Mouse (Mus musculus): Measurements from ENCODE around the gene Dennd6a. TPM values are rescaled to one million over a fixed set of nuclear protein-coding genes. Genes with fewer than 3 reads are reported as not detected.

Dennd6a gene
- polyA plus RNA-seq, 1 experiment from 2014 or later, result 26.9 TPM

DNA sequence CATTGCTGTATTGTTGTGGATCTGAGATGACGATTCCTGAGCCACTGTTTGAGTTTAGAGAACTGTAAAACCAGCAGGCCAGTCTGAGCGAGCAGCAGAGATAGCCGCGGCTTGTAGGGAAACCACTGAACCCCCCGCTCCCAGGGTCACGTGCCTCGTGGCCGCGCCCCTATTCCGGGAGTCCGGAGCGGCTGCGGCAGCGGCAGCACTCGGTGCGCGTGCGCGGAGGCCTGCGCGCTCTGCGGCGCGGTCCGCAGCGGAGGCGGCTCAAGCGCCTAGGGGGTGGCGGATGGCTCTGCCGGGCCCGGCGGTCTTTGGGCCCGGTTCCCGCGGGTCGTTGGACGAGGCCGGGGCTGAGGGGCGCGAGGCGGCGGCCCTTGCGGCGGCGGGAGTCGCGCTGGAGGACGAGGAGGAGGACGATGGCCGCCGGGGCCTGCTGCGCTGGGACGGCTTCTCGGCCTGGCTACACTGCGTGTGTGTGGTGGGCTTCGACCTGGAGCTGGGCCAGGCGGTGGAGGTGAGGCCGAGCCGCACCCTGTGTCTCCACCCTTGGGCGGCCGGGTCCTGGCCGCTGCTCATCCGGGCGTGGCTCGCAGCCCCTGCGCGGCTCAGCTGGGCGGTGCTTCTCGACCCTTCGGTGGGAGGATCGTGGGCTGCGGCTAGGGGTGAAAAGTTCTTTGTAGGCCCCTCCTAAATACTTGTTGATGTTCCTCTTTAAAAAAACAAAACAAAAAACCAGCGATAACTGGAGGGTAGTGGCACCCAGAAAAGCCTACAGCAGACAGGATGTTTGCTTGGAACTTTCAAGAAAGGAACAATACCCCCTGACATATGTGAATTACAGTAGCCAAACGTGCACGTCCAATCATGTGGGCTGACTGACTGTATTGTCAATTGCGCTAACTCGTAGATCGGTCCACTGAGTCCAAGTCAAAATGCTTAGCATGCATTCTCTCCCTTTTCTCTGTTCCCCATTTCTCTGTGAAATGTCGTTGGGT lies 6.0 kb downstream of the Dennd6a start:
- no peaks in the 10 kb centered on the region for H3K9me3 ChIP-seq (replicated peaks)
- no peaks in the 10 kb centered on the region for H3K27me3 ChIP-seq
- peak overlapping the region; percentile 99 for H3K9ac ChIP-seq
- ATAC-seq, result peak; percentile 96
- under 1% methylated on average over 64 of the region's 79 CpGs for WGBS
- H3K4me3 ChIP-seq, result peak overlapping the region; percentile 93
- peak overlapping the region; percentile 85 for H3K4me2 ChIP-seq
- peaks cover 7% of the 10 kb centered on the region; the same call in 1 of the 2 replicates for H3K36me3 ChIP-seq (ENCODE audit: poor library complexity, severe bottlenecking)
- H3K4me1 ChIP-seq, result peaks cover 17% of the 10 kb centered on the region; the same call in 1 of the 2 replicates
- peak overlapping the region; percentile 91 for H3K27ac ChIP-seq

DNA sequence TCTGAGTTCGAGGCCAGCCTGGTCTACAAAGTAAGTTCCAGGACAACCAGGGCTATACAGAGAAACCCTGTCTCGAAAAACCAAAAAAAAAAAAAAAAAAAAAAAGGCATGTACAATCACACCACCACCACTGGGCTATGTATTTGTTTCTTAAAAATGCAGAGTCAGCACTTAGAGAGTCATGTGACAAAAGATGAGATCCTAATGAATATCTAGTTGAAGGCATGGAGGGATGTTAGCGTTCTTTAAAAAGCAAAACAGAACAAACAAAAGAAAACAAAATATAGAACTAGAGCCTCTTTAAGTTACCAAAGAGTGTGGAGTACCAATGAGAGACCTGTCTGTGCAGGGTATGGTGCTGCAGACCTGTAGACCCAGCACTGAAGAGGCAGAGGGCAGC lies 10.0 kb downstream of the Dennd6a start:
- Histone ChIP-seq H3K27ac (no peak overlapping the region), H3K9me3 (replicated peaks) (no peaks in the 10 kb centered on the region), H3K4me1 (peaks cover 17% of the 10 kb centered on the region; the same call in 1 of the 2 replicates), H3K4me3 (no peak overlapping the region), H3K4me2 (no peak overlapping the region), H3K27me3 (no peaks in the 10 kb centered on the region), H3K36me3 (ENCODE audit: poor library complexity, severe bottlenecking) (peaks cover 18% of the 10 kb centered on the region), H3K9ac (no peak overlapping the region)
- ATAC-seq, result no peak
- WGBS, result 98% methylated on average over 3 of the region's 3 CpGs

DNA sequence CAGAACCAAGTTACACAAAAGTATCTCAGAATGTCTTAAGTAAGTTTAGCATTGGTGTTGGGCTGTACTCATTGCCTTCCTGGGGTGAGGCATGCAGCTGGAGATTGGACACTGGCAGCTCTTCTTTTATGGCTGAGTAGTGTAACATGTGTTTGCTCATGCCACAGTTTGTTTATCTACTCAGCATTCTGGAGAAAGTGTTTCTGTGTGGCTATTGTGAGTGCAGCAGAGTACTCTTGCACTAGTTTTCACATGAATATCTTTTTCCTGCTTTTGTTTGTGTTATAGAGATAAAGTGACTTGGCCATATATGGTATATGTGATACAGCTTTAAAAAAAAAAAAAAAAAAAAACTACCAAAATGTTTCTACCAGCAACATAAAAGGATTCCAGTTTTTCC lies 13.5 kb downstream of the Dennd6a start:
- H3K9ac ChIP-seq, result no peak overlapping the region
- no peaks in the 10 kb centered on the region for H3K9me3 ChIP-seq (replicated peaks)
- H3K27me3 ChIP-seq, result no peaks in the 10 kb centered on the region
- no peak for ATAC-seq
- no peak overlapping the region for H3K27ac ChIP-seq
- no peak overlapping the region for H3K4me2 ChIP-seq
- H3K4me1 ChIP-seq, result 0 out of 2 replicates have a peak, but pooled peaks cover 1% of the 10 kb centered on the region
- H3K4me3 ChIP-seq, result no peak overlapping the region
- H3K36me3 ChIP-seq (ENCODE audit: poor library complexity, severe bottlenecking), result peaks cover 20% of the 10 kb centered on the region

DNA sequence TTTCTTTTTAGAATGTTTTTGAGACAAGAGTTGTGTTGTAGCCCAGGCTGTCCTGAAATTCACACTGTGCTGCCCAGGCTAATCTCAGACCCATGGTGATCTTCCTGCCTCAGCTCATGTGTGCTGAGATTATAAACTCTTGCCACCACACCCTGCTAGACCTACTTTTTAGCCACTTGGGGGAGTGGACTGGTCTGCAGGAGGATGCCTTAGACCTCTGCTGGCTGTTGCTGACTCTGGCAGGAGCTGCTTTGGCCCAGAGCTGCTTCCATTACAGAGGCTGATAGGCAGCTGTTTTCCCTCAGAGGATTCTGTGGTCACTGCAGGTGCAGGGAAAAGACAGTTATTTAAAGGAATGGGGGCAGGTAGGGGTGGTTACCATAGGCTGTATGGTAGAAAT lies 17.7 kb downstream of the Dennd6a start:
- Histone ChIP-seq H3K9me3 (replicated peaks) (no peaks in the 10 kb centered on the region), H3K9ac (no peak overlapping the region), H3K4me3 (no peak overlapping the region), H3K27ac (no peak overlapping the region), H3K36me3 (ENCODE audit: poor library complexity, severe bottlenecking) (peaks cover 31% of the 10 kb centered on the region), H3K4me1 (no peaks in the 10 kb centered on the region), H3K4me2 (no peak overlapping the region), H3K27me3 (no peaks in the 10 kb centered on the region)
- ATAC-seq, result no peak

DNA sequence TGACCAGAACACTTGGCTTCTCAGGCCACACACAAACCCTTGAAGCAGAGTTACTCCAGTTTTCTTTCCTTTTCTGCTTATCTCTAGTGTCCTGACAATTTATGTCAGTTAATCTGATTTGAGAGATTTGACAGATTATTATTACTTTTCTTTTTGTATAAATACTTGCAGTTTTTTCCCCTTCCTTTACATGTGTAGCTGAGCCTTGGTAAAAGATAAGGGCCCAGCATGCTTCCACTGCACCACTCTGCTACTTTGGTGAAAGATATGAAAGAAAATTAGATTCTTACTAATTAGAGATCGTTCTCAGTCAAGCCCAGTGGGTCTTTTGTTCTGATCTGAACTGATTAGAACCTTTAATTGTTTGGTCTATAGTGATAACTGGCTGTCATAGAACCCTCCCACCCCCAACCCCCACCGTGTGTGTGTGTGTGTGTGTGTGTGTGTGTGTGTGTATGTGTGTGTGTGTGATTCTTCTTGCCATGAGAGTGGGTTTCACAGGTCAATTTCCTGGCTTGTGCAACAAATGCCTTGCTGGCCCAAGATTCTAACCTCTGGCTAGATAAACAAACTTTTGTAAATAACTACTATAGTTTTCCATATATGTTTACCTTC lies 19.7 kb downstream of the Dennd6a start:
- H3K27me3 ChIP-seq, result no peaks in the 10 kb centered on the region
- peaks cover 47% of the 10 kb centered on the region for H3K36me3 ChIP-seq (ENCODE audit: poor library complexity, severe bottlenecking)
- no peak overlapping the region for H3K4me2 ChIP-seq
- H3K9ac ChIP-seq, result no peak overlapping the region
- H3K4me3 ChIP-seq, result no peak overlapping the region
- H3K27ac ChIP-seq, result no peak overlapping the region
- no peak for ATAC-seq
- 0 out of 2 replicates have a peak, but pooled peaks cover 3% of the 10 kb centered on the region for H3K9me3 ChIP-seq (replicated peaks)
- H3K4me1 ChIP-seq, result no peaks in the 10 kb centered on the region
- WGBS, result 39% methylated on average over 2 of the region's 2 CpGs

DNA sequence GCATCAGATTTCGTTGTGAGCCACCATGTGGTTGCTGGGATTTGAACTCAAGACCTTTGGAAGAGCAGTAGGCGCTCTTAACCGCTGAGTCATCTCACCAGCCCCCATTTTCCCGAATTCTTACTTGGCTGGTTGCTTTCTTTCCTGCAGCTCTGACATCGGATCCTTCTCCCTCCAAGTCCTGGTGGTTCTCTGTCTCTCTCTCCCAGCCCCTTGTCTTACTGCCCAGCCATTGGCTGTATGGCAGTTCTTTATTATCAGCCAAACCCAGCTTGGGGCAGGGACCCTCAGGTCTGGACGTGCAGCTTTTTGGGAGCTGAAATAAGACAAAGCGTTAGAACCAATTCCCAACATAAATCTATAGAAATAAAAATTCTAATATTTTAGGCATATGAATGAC lies 21.5 kb downstream of the Dennd6a start:
- Histone ChIP-seq H3K36me3 (ENCODE audit: poor library complexity, severe bottlenecking) (peaks cover 59% of the 10 kb centered on the region), H3K4me3 (no peak overlapping the region), H3K4me2 (no peak overlapping the region), H3K4me1 (no peaks in the 10 kb centered on the region), H3K9ac (no peak overlapping the region), H3K27ac (no peak overlapping the region), H3K9me3 (replicated peaks) (0 out of 2 replicates have a peak, but pooled peaks cover 3% of the 10 kb centered on the region), H3K27me3 (no peaks in the 10 kb centered on the region)
- ATAC-seq, result no peak
- WGBS, result 94% methylated on average over 7 of the region's 7 CpGs

DNA sequence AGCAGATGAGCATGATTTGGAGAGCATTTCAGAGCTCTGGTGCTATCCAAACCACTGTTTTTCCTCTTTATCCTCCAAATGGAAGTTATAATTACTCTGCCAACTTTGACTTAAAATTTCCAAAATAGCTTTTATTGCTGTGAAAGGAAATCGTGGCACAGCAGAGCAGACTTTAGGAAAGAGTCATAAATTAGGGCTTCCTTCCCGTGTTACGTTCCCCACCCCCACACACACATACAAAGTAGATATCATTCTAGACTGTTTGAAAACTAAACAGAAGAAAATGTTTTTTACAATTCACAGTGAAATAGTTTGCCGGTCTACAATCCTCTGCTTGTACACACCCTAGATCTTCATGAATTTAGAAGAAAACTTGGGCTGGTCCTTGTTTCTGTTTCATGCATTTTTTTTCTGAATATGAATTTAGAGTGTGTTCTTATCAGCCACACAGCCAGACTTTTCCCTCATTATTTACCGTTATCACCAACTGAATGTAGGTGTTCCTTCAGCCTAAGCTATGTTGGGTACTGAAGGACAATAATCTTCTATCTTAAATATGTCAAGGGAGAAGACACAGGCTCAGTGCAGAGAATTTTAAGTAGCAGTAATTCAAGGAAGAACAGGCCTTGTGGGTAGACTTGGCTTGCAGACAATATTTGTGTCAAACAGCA lies 22.2 kb downstream of the Dennd6a start:
- no peak overlapping the region for H3K4me3 ChIP-seq
- H3K9me3 ChIP-seq (replicated peaks), result 0 out of 2 replicates have a peak, but pooled peaks cover 3% of the 10 kb centered on the region
- ATAC-seq, result no peak
- H3K4me1 ChIP-seq, result no peaks in the 10 kb centered on the region
- H3K9ac ChIP-seq, result no peak overlapping the region
- no peak overlapping the region for H3K27ac ChIP-seq
- H3K27me3 ChIP-seq, result no peaks in the 10 kb centered on the region
- no peak overlapping the region for H3K4me2 ChIP-seq
- WGBS, result 95% methylated on average over 5 of the region's 5 CpGs
- H3K36me3 ChIP-seq (ENCODE audit: poor library complexity, severe bottlenecking), result peaks cover 58% of the 10 kb centered on the region

DNA sequence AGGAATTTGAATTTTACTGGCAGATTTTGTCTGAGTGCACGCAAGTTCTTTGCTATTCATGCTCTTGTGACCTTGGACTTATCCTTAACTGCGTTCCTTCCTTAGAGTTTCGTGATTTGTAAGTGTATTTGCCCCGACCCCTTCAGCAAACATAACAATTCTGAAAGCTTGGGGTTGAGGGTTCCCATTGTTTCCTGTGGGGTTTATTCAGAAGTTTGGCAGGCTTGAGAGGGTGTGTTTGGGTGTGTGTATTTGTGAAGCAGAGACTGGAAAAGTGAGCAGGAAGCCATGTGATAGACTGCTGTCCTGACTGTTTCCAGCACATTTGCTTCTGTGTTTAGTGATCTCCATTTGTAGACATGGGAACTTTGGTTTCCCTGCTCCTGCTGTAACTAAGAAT lies 31.7 kb downstream of the Dennd6a start:
- H3K9ac ChIP-seq, result no peak overlapping the region
- ATAC-seq, result no peak
- H3K4me2 ChIP-seq, result no peak overlapping the region
- H3K9me3 ChIP-seq (replicated peaks), result no peaks in the 10 kb centered on the region
- peaks cover 64% of the 10 kb centered on the region for H3K36me3 ChIP-seq (ENCODE audit: poor library complexity, severe bottlenecking)
- H3K27me3 ChIP-seq, result no peaks in the 10 kb centered on the region
- H3K4me1 ChIP-seq, result no peaks in the 10 kb centered on the region
- WGBS, result 84% methylated on average over 4 of the region's 4 CpGs
- H3K27ac ChIP-seq, result no peak overlapping the region
- H3K4me3 ChIP-seq, result no peak overlapping the region

DNA sequence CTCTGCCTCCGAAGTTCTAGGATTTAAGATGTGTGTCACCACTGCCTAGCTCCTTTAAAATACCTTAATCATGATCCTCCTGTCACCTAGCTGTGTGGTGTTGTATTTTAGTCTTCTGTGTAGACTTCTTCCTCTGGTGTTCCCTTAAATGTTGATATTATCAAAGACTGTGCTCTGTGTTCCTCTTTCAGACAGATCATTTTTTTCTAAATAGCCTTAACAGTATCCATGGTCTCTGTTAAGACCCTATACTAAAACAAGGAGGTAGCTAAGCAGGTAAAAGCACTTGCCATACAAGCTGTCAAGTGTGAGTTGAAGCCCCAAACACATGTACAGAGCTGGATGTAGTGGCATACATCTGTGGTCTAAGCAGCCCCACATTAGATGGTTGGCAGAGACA lies 36.0 kb downstream of the Dennd6a start:
- Histone ChIP-seq H3K4me3 (no peak overlapping the region), H3K9me3 (replicated peaks) (no peaks in the 10 kb centered on the region), H3K4me2 (no peak overlapping the region), H3K4me1 (no peaks in the 10 kb centered on the region), H3K36me3 (ENCODE audit: poor library complexity, severe bottlenecking) (peaks cover 74% of the 10 kb centered on the region), H3K9ac (no peak overlapping the region), H3K27me3 (no peaks in the 10 kb centered on the region), H3K27ac (no peak overlapping the region)
- 91% methylated on average over 1 of the region's 1 CpGs for WGBS
- no peak for ATAC-seq

DNA sequence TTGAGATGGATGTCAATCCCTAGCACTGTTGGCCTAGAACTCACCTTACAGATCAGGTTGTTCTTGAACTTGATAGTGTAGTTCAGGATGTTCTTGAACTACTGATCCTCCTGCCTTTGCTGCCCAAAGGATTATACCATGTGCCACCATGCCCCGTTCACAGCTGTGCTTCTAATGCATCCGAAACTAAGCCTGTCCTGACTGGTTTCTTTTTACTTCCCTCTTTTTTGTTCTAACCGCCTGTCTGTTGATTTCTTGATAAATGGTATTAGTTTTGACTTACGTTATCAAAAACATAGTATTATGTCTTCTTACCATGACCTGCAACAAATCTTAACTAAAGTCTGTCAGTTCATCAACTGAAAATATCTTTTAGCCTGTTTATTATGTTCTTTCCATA lies 37.0 kb downstream of the Dennd6a start:
- Histone ChIP-seq H3K4me1 (no peaks in the 10 kb centered on the region), H3K4me2 (no peak overlapping the region), H3K27ac (no peak overlapping the region), H3K9me3 (replicated peaks) (no peaks in the 10 kb centered on the region), H3K4me3 (no peak overlapping the region), H3K9ac (no peak overlapping the region), H3K36me3 (ENCODE audit: poor library complexity, severe bottlenecking) (peaks cover 68% of the 10 kb centered on the region), H3K27me3 (no peaks in the 10 kb centered on the region)
- 93% methylated on average over 4 of the region's 4 CpGs for WGBS
- no peak for ATAC-seq

DNA sequence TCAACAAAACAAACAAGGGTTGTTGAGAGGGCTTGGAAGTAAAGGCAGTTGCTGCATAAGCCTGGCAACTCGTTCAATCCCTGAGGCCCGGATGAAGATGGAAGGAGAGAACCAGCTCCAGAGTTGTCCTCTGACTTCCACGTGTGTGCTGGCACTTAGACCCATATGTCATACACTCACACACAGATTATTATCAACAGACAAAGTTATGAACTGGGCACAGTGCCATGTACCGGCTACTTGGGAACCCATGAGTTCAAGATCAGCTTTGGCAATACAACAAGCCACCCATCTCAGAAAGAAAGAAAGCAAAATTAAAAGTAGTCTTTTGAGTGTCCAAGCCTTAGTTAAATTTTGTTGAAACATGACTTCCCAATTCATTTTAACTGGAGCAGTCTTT lies 51.6 kb downstream of the Dennd6a start:
- H3K9ac ChIP-seq, result no peak overlapping the region
- no peak overlapping the region for H3K4me3 ChIP-seq
- no peak for ATAC-seq
- no peaks in the 10 kb centered on the region for H3K27me3 ChIP-seq
- H3K4me2 ChIP-seq, result no peak overlapping the region
- no peak overlapping the region for H3K27ac ChIP-seq
- H3K36me3 ChIP-seq (ENCODE audit: poor library complexity, severe bottlenecking), result peaks cover 92% of the 10 kb centered on the region
- 90% methylated on average over 4 of the region's 4 CpGs for WGBS
- no peaks in the 10 kb centered on the region for H3K9me3 ChIP-seq (replicated peaks)
- no peaks in the 10 kb centered on the region for H3K4me1 ChIP-seq

DNA sequence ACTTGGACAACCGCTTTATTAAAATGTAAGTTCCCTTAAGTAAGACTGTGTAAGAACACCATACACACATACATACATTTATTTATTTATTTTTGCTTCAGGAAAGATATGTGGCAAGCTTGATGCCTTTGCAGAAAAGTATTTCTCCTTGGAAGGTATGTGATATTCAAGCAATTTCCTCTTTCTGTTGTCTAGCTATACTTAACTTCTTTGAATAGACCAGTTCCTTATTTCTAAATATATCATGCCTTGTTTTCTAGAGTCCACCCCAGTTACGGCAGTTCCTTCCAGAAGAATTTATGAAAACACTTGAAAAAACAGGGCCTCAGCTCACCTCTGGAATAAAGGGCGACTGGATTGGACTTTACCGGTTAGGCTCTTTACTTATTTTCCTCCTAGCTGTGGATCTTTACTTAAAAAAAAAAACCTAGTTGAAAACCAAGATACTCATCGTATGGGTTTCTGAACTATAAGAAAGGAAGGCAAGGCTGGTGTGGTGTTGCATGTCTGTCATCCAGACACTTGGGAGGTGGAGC lies 53.0 kb downstream of the Dennd6a start:
- 95% methylated on average over 5 of the region's 5 CpGs for WGBS
- H3K36me3 ChIP-seq (ENCODE audit: poor library complexity, severe bottlenecking), result peaks cover 86% of the 10 kb centered on the region
- ATAC-seq, result no peak

More for the DNA sequence above, 53.0 kb downstream of the Dennd6a start:
- Histone ChIP-seq H3K9ac (no peak overlapping the region), H3K4me3 (no peak overlapping the region), H3K4me2 (no peak overlapping the region), H3K9me3 (replicated peaks) (no peaks in the 10 kb centered on the region), H3K4me1 (no peaks in the 10 kb centered on the region), H3K27me3 (no peaks in the 10 kb centered on the region), H3K27ac (no peak overlapping the region)
